Mouse (Mus musculus) neural tube, embryonic 12.5 days (tissue): Measurements from ENCODE around the gene Atxn1. TPM values are rescaled to one million over a fixed set of nuclear protein-coding genes. Genes with fewer than 3 reads are reported as not detected.

Experiments used
- ATAC-seq: fragments of 200-750 bp; cut with Nextera tagmentation; 2 replicates; pipeline ENCODE4 v1.8.0; 2017; ENCODE audit warnings: low read depth, mild to moderate bottlenecking, moderate TSS enrichment, moderate library complexity; ENCODE audit not compliant: low FRiP score
- H3K27ac ChIP-seq: fragments of 300-500 bp; sonication (generic); 2 replicates; pipeline ENCODE4 v1.5.1; 2016
- H3K27me3 ChIP-seq: fragments of 300-500 bp; sonication (generic); replicated peaks from 2 replicates; pipeline ENCODE4 v1.6.1; 2016; ENCODE audit warnings: mild to moderate bottlenecking
- H3K36me3 ChIP-seq: fragments of 300-500 bp; sonication (generic); 2 replicates; pipeline ENCODE4 v1.6.1; 2016; ENCODE audit warnings: mild to moderate bottlenecking
- H3K4me1 ChIP-seq: fragments of 300-500 bp; sonication (generic); 2 replicates; pipeline ENCODE4 v1.6.1; 2016
- H3K4me2 ChIP-seq: fragments of 300-500 bp; sonication (generic); replicated peaks from 2 replicates; pipeline ENCODE4 v1.6.1; 2016; ENCODE audit warnings: mild to moderate bottlenecking
- H3K4me3 ChIP-seq: fragments of 300-500 bp; sonication (generic); 2 replicates; pipeline ENCODE4 v1.5.1; 2016
- H3K9ac ChIP-seq: fragments of 300-500 bp; sonication (generic); 2 replicates; pipeline ENCODE4 v1.6.1; 2016; ENCODE audit warnings: mild to moderate bottlenecking
- H3K9me3 ChIP-seq: fragments of 300-500 bp; sonication (generic); 2 replicates; pipeline ENCODE4 v1.6.1; 2016; ENCODE audit warnings: mild to moderate bottlenecking
- WGBS: fragments of 180-500 bp; shearing (Covaris S2); methylation state at CpG from one replicate; pipeline ENCODE4 v1.1.7; 2016; 5-methylcytosine and 5-hydroxymethylcytosine counted together
- polyA plus RNA-seq: library from polyadenylated mRNA; unstranded; fragments of >200 nt; fragmentation: Nextera tagmentation; extraction: Ambion mirVana; gene quantifications from 2 replicates; pipeline ENCODE4 v1.2.1, GENCODE M21; 2016

Atxn1 gene
- polyA plus RNA-seq, 1 experiment from 2014 or later = 3.4 TPM

DNA sequence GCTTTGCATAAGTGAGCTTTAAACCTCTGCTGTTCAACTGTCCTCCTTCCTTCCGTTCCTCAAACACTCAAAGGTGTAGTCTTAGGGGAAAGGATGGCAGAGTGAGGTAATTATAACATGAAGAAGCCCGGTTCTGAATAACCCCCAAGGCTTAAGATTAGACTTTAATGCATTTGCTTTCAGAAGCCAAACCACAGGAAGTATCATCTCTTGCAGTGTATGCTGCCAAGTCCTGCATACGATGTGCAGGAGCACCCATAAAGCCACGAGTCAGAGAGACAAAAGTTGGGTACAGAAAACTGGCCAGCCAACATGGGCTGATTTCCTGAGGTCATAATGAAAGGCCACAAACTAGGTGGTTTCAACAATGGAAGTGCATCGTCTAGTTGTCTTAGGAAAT, 212.3 kb downstream of the Atxn1 start:
- Histone ChIP-seq H3K4me2 (no peak overlapping the region), H3K9me3 (no peaks in the 10 kb centered on the region), H3K36me3 (no peaks in the 10 kb centered on the region), H3K27ac (no peak overlapping the region), H3K27me3 (no peaks in the 10 kb centered on the region), H3K4me1 (0 out of 2 replicates have a peak, but pooled peaks cover 3% of the 10 kb centered on the region), H3K4me3 (no peak overlapping the region), H3K9ac (no peak overlapping the region)
- ATAC-seq = no peak
- 72% methylated on average over 5 of the region's 5 CpGs for WGBS

- no peak overlapping the region for H3K9ac ChIP-seq
- no peak overlapping the region for H3K27ac ChIP-seq
- H3K4me1 ChIP-seq = peaks cover 3% of the 10 kb centered on the region; the same call in 1 of the 2 replicates
- H3K36me3 ChIP-seq = no peaks in the 10 kb centered on the region
- no peak overlapping the region for H3K4me2 ChIP-seq
- ATAC-seq = no peak
- 67% methylated on average over 2 of the region's 2 CpGs for WGBS
- no peaks in the 10 kb centered on the region for H3K27me3 ChIP-seq
- H3K4me3 ChIP-seq = no peak overlapping the region
- no peaks in the 10 kb centered on the region for H3K9me3 ChIP-seq
Observed at GRCm38 (mm10) chr13:45751231-45751630, 213.6 kb downstream of the Atxn1 start.

GRCm38 (mm10) chr13:45750627-45751026, 214.2 kb downstream of the Atxn1 start:
- Histone ChIP-seq H3K27me3 (no peaks in the 10 kb centered on the region), H3K4me1 (peaks cover 3% of the 10 kb centered on the region; the same call in 1 of the 2 replicates), H3K36me3 (no peaks in the 10 kb centered on the region), H3K4me3 (no peak overlapping the region), H3K9me3 (no peaks in the 10 kb centered on the region), H3K27ac (no peak overlapping the region), H3K4me2 (no peak overlapping the region), H3K9ac (no peak overlapping the region)
- WGBS = 58% methylated on average over 6 of the region's 6 CpGs
- ATAC-seq = no peak

DNA sequence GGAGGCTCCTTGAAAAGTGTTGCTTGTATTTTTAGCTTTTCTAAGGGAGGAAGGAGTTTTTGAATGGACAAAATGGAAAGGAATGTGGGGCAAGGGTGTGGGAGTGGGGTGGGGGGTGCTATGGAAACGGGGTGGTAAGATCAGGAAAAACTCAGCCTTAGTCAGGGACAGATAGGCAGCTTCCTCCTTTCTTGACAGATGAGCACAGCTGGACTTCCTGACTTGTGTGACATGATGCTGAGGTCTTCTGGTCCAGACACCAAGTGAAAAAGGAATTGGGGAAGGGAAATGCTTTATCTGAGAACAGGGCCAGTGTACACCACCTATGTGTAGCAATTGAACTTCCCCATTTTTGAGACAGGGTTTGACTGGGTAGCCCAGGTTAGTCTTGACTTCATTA, 214.9 kb downstream of the Atxn1 start:
- no peak for ATAC-seq
- H3K4me1 ChIP-seq = peaks cover 3% of the 10 kb centered on the region; the same call in 1 of the 2 replicates
- H3K27me3 ChIP-seq = no peaks in the 10 kb centered on the region
- 74% methylated on average over 1 of the region's 1 CpGs for WGBS
- no peaks in the 10 kb centered on the region for H3K9me3 ChIP-seq
- no peak overlapping the region for H3K4me2 ChIP-seq
- no peak overlapping the region for H3K4me3 ChIP-seq
- no peak overlapping the region for H3K27ac ChIP-seq
- H3K9ac ChIP-seq = no peak overlapping the region
- no peaks in the 10 kb centered on the region for H3K36me3 ChIP-seq

DNA sequence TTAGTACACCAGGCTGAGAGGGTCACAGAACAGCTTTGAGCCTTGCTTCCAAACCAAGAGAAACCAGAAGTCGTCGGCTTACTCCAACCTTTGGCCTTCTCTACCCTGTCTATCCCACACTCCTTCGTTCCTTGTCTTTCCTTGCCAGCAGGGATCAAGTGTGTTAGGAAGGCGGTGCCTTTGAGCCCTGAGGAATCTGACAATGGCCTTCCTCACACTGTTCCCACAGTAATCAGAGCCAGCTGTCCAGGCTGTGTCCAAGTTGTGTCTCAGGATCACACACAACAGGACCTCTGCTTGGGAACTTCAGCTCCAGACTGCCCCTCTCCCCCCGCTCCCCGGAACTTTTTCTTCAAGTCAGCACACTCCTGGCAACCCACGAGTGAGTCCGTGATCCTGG, 215.6 kb downstream of the Atxn1 start:
- Histone ChIP-seq H3K27ac (no peak overlapping the region), H3K4me2 (no peak overlapping the region), H3K9ac (no peak overlapping the region), H3K4me3 (no peak overlapping the region), H3K4me1 (peaks cover 3% of the 10 kb centered on the region; the same call in 1 of the 2 replicates), H3K9me3 (no peaks in the 10 kb centered on the region), H3K27me3 (no peaks in the 10 kb centered on the region), H3K36me3 (no peaks in the 10 kb centered on the region)
- WGBS = 84% methylated on average over 8 of the region's 8 CpGs
- no peak for ATAC-seq

DNA sequence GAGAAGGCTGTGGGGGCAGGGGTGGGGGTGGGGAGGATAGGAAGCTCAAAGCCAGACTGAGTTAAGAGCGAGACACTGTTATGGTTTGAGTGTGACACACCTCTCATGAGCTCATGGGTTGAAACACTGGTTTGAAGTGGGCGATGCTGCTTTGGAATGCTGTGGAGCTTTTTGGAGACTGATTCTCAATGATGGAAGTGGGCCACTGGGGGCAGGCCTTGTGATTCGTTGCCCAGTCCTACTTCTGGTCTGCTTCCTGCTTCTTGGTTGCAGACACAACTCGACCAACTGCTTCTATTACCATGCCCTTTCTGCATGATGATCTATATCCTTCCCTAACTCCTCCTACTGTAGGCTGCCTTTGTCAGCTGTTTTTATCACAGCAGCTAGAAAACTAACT, 216.1 kb downstream of the Atxn1 start:
- H3K9me3 ChIP-seq = no peaks in the 10 kb centered on the region
- ATAC-seq = no peak
- no peak overlapping the region for H3K9ac ChIP-seq
- no peaks in the 10 kb centered on the region for H3K27me3 ChIP-seq
- H3K27ac ChIP-seq = no peak overlapping the region
- no peak overlapping the region for H3K4me2 ChIP-seq
- H3K4me1 ChIP-seq = peaks cover 3% of the 10 kb centered on the region; the same call in 1 of the 2 replicates
- WGBS = 86% methylated on average over 4 of the region's 4 CpGs
- no peaks in the 10 kb centered on the region for H3K36me3 ChIP-seq
- H3K4me3 ChIP-seq = no peak overlapping the region

DNA sequence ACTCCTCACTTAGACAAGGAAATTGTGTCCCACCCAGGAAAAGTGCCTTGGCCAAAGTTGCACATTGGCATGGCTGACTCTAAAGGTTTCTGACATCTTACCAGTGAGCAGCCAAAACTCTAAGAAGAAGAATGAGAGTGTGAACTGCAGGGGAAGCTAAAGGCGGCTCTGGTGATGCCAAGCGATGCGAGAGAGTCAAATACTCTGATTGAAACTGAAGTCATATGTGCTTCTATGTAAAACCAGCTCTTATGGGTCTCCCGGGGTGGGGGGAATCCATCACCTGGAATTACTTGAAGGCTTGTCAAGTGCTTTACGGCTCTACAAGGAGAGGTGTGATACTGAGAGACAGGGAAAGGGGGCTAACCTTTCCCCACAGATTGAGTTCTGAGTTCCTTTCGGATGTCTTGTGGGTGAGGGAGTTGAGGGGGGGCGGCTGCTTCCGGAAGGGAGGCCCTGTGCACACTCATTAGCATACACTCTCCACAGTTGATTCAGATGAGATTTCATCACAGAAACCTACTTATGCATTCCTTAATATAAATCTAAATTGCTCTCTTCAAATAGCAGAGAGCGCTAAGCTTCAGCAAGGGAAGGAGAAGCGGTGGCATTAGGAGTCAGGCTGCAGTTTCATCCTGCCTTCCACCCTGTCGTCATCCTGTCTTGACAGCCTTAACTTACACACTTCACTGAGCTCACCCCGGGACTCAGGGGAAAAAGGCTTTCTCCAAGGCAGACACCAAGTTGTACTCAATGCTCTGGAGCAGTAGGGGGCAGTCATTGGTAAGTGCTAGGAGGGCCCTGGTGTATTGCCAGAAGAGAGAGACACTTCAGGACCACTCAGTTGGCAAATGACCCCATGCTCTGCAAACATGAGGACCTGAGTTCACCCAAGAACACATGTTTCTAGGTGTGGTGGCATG, 218.7 kb downstream of the Atxn1 start:
- Histone ChIP-seq H3K9me3 (no peaks in the 10 kb centered on the region), H3K4me1 (peaks cover 3% of the 10 kb centered on the region; the same call in 1 of the 2 replicates), H3K27me3 (no peaks in the 10 kb centered on the region), H3K9ac (no peak overlapping the region), H3K27ac (no peak overlapping the region), H3K4me3 (no peak overlapping the region), H3K36me3 (no peaks in the 10 kb centered on the region), H3K4me2 (no peak overlapping the region)
- ATAC-seq = no peak
- 69% methylated on average over 12 of the region's 12 CpGs for WGBS

GRCm38 (mm10) chr13:45744803-45745432, 219.9 kb downstream of the Atxn1 start:
- Histone ChIP-seq H3K27ac (no peak overlapping the region), H3K36me3 (no peaks in the 10 kb centered on the region), H3K4me1 (no peaks in the 10 kb centered on the region; the same call in 1 of the 2 replicates), H3K4me2 (no peak overlapping the region), H3K9ac (no peak overlapping the region), H3K27me3 (no peaks in the 10 kb centered on the region), H3K9me3 (no peaks in the 10 kb centered on the region), H3K4me3 (no peak overlapping the region)
- no peak for ATAC-seq
- 91% methylated on average over 7 of the region's 7 CpGs for WGBS

- no peak overlapping the region for H3K27ac ChIP-seq
- H3K27me3 ChIP-seq = no peaks in the 10 kb centered on the region
- H3K36me3 ChIP-seq = no peaks in the 10 kb centered on the region
- H3K4me1 ChIP-seq = no peaks in the 10 kb centered on the region; the same call in 1 of the 2 replicates
- no peak for ATAC-seq
- no peak overlapping the region for H3K9ac ChIP-seq
- 61% methylated on average over 7 of the region's 7 CpGs for WGBS
- no peak overlapping the region for H3K4me2 ChIP-seq
- no peak overlapping the region for H3K4me3 ChIP-seq
- H3K9me3 ChIP-seq = no peaks in the 10 kb centered on the region
Observed at GRCm38 (mm10) chr13:45743848-45744247, 221.0 kb downstream of the Atxn1 start.

DNA sequence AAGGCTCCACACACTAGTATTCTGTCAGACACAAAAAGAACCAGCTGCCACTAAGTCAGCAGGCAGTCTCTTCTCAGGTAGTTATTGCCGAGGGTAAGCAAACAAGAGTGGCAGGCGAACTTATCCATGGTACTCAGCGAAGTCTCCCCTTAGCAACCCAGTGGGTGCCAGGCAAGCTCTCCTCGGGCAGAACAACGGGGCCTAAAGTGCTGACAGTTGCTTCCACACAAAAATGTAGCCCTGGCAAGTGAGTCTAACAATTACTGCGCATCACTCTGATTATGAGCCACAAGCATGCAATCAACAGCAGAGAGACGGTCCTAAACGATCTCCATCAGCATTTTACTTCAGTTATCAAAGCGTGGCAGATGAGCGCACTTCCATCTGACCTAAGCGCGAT, 224.4 kb downstream of the Atxn1 start:
- Histone ChIP-seq H3K36me3 (no peaks in the 10 kb centered on the region), H3K4me3 (no peak overlapping the region), H3K4me2 (no peak overlapping the region), H3K9me3 (no peaks in the 10 kb centered on the region), H3K4me1 (no peaks in the 10 kb centered on the region), H3K27me3 (no peaks in the 10 kb centered on the region), H3K9ac (no peak overlapping the region), H3K27ac (no peak overlapping the region)
- 75% methylated on average over 12 of the region's 12 CpGs for WGBS
- no peak for ATAC-seq

- ATAC-seq = no peak
- H3K27ac ChIP-seq = no peak overlapping the region
- H3K36me3 ChIP-seq = no peaks in the 10 kb centered on the region
- no peaks in the 10 kb centered on the region for H3K27me3 ChIP-seq
- H3K4me1 ChIP-seq = no peaks in the 10 kb centered on the region
- H3K9ac ChIP-seq = no peak overlapping the region
- no peak overlapping the region for H3K4me3 ChIP-seq
- H3K9me3 ChIP-seq = no peaks in the 10 kb centered on the region
- WGBS = 75% methylated on average over 4 of the region's 4 CpGs
- H3K4me2 ChIP-seq = no peak overlapping the region
Observed at GRCm38 (mm10) chr13:45736241-45736640, 228.6 kb downstream of the Atxn1 start.

DNA sequence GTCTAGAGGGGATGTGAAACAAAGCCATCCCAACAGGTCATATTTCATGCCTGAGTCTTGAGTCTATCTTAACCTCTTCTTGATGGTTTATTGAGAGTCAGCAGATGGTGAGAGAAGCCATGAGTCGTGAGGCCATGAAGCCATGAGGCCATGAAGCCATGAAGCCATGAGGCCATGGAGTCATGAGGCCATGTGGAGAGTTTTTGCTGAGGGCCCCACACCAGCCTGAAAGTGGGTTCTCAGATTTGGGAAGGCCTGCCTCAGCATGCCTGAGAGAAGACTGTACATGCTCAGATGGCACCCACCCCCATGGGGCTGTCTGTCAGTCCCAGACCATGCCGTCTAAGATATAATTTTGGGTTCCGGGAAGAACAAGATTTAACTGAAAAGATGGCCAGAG, 229.0 kb downstream of the Atxn1 start:
- Histone ChIP-seq H3K9me3 (no peaks in the 10 kb centered on the region), H3K36me3 (no peaks in the 10 kb centered on the region), H3K27me3 (no peaks in the 10 kb centered on the region), H3K4me2 (no peak overlapping the region), H3K4me1 (no peaks in the 10 kb centered on the region), H3K4me3 (no peak overlapping the region), H3K27ac (no peak overlapping the region), H3K9ac (no peak overlapping the region)
- 89% methylated on average over 3 of the region's 3 CpGs for WGBS
- ATAC-seq = no peak
